Mouse (Mus musculus) left cerebral cortex, postnatal 10 days (tissue): Measurements from ENCODE around the gene E130116L18Rik. TPM values are rescaled to one million over a fixed set of nuclear protein-coding genes. Genes with fewer than 3 reads are reported as not detected.
"Not testable (repeated sequence)": the region's sequence is repeated elsewhere in the genome, so short reads cannot be mapped to it uniquely, and the experiment has no call there.

ENCODE experiments used
- DNase-seq, 2 experiments: peaks; one replicate each; pipeline ENCODE4 v3.0.0; 2021 to 2022; ENCODE audit warnings: low spot score in 2 of 2, mixed read lengths in 1 of 2; ENCODE audit errors: extremely low spot score in 1 of 2
- intact Hi-C: fragments of 180-260 bp; cut with DNase I; formaldehyde crosslinking; loops from one replicate; pipeline ENCODE4 v1.15.1; 2025
- total RNA-seq, 2 experiments: library from RNA; stranded (reverse); gene quantifications; 2 replicates each; pipeline ENCODE4 v1.2.3; 2021

E130116L18Rik gene
- total RNA-seq = not detected

DNA sequence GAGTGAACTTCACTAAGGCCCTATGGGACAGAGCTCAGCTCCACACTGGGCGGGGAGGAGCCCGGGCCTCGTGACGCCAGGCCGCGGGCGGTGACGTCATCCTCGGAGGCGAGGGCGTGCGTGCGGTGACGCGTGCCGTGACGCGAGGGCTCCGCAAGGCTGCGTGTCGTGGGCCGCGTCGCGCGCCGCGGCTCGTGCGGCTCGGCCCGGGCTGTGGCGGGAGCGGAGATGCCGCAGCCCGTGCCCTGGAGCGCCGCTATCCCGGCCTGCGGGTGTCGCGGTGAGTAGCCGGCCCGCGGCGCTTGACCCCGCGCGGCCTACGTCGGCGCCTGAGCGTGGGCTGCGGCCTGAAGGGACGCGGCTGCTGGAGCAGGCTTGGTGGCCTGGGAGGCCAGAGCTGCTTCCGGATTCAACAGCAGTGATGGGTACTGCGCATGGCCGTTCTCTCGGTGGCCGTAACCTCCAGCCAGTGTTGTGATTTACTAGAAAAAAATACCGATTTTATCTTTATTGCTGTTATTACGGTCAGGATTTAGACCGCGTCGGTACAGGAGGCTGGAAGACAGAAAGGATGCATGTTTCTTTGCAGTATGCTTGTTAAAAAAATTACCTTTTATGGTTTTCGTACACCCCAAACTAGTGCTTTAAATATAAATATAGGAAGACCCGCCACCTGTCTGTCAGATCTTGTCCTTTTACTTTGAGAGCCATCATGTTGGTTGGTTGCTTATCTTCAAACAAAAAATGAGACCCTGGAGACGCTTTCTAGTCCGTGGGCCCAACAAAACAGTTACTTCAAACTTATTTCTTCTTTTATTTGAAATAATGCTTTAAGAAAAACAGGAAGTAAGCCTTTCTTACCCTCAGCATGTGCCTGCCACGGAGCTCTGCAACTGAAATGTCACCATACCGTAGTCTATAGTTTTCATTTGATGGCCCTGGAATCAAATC, at the start of gene E130116L18Rik:
Gene E130116L18Rik, minus strand, starts transcription at position 402 of the 951 bp plus-strand sequence.
- intact Hi-C loops = no loop called here
- peak; percentile 86 to 95 for DNase-seq

GRCm38 (mm10) chr5:25268258-25268888, 45.4 kb upstream of the E130116L18Rik start:
- intact Hi-C loops = loop anchor here (10.0 kb wide), 1 partner anchor 566 kb away; no protein-coding TSS in a partner anchor
- no peak for DNase-seq

DNA sequence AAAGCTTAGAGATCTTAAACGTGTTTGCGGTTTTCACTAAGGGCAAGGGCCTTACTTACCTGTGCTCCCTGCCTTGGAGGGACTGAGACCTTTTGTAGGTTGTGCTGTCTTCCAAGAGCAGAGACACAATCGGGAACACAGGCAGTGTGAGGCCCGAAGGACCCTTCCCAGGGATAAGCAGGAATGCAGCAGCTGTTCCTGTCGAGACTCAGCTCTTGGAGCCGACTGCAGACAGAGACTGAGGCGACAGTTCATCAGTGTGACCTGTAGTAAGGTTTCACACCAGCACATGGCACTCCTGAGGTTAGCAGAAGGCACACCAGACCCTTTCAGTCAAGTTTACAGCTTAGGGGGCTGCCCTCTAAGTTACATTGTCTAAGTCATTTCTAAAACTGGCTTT, 39.3 kb upstream of the E130116L18Rik start:
- intact Hi-C loops = loop anchor here (10.0 kb wide), 1 partner anchor 573 kb away; no protein-coding TSS in a partner anchor
- no peak for DNase-seq

GRCm38 (mm10) chr5:25261452-25261851, 38.5 kb upstream of the E130116L18Rik start:
- no peak for DNase-seq

GRCm38 (mm10) chr5:25256686-25257085, 33.7 kb upstream of the E130116L18Rik start:
- DNase-seq = no peak
- intact Hi-C loops = no loop called here

More at GRCm38 (mm10) chr5:25261452-25261851, 38.5 kb upstream of the E130116L18Rik start:
- intact Hi-C loops = loop anchor here (10.0 kb wide), 1 partner anchor 573 kb away; no protein-coding TSS in a partner anchor

DNA sequence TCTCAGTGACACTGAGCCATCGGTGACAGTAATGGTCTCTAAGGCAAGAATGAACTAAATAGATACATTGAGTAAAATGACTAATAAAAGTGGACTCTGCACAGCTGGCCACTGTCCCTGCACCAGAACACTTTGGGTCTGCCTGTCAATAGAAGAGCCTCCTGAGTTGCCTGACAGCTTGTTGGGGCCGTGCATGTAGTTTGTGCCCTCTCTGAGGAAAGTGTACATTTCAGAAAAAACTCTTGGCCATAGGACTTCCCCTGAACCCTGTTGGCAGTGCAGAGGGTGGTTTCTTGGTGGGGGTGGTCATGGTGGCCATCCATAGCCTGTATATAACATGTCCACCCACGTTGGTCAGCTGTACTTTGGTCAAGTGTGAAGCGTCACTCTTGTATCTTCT, 31.5 kb upstream of the E130116L18Rik start:
- no peak for DNase-seq
- intact Hi-C loops = no loop called here

DNA sequence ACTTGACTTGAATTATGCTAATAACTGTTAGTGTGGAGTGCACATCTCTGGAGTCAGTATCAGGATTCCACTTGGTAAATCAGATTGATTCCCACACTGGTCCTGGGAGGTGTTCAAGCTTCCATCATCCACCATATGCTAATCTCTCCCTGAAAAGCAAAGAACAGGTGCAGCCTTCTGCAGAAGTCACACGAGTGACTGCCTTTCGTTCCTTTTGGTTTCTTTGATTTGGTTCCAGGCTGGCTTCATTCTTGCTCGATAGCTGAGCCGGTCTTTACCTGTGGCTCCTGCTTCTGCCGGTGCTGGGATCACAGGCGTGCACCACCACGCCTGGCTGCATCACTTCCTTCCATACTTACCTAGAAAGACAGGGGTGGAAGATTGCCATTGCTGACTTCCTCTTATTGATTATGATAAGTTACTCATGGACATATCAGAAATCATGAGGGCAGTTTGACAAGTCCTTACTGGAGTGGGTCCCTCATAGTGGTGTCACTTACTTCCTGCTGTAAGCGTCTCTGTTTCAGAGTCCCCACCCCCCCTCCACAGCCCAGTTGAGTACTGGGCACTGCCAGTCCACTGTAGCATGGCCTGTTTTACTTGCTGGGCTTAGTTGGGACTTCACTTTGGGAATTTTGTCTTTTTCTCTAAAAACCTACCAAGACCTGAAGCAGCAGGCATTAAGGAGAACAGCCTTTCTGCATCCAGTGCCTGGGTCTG, 30.0 kb upstream of the E130116L18Rik start:
- no peak for DNase-seq

DNA sequence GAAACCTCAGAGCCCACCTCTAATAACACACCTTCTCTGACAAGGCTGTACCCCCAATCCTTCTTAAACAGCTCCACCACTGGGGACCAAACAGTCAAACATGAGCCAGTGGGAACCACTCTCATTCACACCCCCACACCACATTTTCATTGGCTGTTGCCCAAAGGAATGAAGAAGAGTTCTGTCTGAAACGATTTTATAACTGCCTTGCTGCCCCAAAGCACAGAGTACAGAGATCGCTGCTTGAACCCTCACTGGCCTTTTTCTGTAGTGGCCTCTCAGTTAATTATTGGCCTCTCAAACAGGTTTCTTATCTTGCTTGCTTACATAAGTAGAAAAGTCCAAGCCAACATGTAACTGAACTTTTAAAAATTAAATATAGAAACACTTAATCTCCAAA, 29.5 kb upstream of the E130116L18Rik start:
- DNase-seq = no peak
- intact Hi-C loops = no loop called here

More for the DNA sequence above, 30.0 kb upstream of the E130116L18Rik start:
- intact Hi-C loops = no loop called here

GRCm38 (mm10) chr5:25247036-25247435, 24.1 kb upstream of the E130116L18Rik start:
- DNase-seq = no peak
- intact Hi-C loops = no loop called here

GRCm38 (mm10) chr5:25246473-25246865, 23.5 kb upstream of the E130116L18Rik start:
- DNase-seq = no peak
- intact Hi-C loops = no loop called here

DNA sequence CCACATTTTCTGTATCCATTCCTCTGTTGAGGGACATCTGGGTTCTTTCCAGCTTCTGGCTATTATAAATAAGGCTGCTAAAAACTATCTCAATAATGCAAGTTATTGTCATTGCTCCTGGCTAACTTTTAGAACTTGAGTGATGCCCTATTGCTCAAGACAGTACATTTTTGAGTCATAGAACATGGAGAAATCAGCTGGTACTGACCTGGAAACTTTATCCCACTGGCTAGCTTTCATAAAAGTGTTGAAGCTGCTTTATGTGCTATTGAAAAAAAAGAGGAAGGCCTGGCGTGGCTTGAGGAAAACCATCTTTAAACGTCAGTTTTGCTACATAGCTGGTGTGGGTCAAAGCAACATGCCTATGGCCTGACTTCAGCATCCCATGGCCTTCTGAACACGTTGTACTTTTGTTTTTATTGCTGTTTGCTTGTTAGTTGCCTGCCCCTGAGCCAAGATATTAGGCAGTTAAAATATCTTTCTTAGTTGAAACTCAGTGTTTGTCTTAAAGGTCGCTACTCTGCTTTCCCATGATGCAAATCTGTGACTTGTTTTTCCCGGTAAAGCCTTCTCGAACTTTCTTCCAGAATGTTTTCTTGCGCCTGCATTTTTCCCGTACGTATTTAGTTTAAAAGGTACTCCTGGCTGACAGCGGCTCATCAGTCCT, 23.0 kb upstream of the E130116L18Rik start:
- intact Hi-C loops = no loop called here
- no peak for DNase-seq

GRCm38 (mm10) chr5:25243101-25243500, 20.1 kb upstream of the E130116L18Rik start:
- intact Hi-C loops = no loop called here
- DNase-seq = no peak

- intact Hi-C loops = not testable (repeated sequence)
These were observed 1.4 kb upstream of the E130116L18Rik start for GRCm38 (mm10) chr5:25224377-25224776.

GRCm38 (mm10) chr5:25221604-25222003, 1.3 kb downstream of the E130116L18Rik start, which contains the start of gene Galnt11:
Galnt11 (plus strand) TSS chr5:25221904.
- intact Hi-C loops = no loop called here
- no peak for DNase-seq

More at GRCm38 (mm10) chr5:25224377-25224776, 1.4 kb upstream of the E130116L18Rik start:
- not testable (repeated sequence) for DNase-seq

DNA sequence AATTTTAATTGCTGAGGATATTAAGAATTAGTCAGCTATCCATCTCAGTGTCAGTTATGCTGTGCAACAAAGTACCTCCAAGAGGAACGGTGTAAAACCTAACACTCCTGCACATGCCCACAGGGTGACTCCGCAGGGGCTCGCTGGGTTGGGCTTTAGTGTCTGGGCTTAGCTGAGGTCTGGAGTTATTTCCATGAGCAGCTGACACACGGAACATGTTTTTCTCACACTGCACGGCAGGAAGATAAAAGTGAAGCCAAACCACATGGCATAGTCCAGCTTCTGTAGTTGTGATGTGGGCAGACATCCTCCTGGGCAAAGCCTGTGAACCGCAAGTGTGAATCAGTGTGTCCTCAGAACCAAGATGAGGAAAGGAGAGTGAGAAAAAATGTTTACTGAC, 7.9 kb downstream of the E130116L18Rik start:
- DNase-seq = peak in 1 of 2 experiments; percentile 14

GRCm38 (mm10) chr5:25213216-25213615, 9.7 kb downstream of the E130116L18Rik start:
- intact Hi-C loops, DNase-seq: not testable (repeated sequence)

More for the DNA sequence above, 7.9 kb downstream of the E130116L18Rik start:
- intact Hi-C loops = no loop called here

- intact Hi-C loops = no loop called here
- no peak for DNase-seq
These were observed 11.1 kb downstream of the E130116L18Rik start for GRCm38 (mm10) chr5:25211872-25212271.

GRCm38 (mm10) chr5:25190521-25190920, 32.4 kb downstream of the E130116L18Rik start:
- intact Hi-C loops = no loop called here
- no peak for DNase-seq
